In genomic region chr1:23379911-23380740, GRCm38 (mm10) we compare ENCODE assay signal across 8 mouse cellular contexts. TPM values are rescaled to one million over a fixed set of nuclear protein-coding genes. Genes with fewer than 3 reads are reported as not detected.
DNase-seq lines count a peak whose midpoint lies in the region; ATAC-seq lines count a peak whose summit lies in the region.

No protein-coding gene starts in this region.

- peaks cover 68% of the 10 kb centered on the region for H3K4me1 ChIP-seq in erythroblast, embryonic 14.5 days (ENCODE audit: control insufficient read depth)
- H3K4me1 ChIP-seq in megakaryocyte, embryonic 14.5 days = peaks cover 61% of the 10 kb centered on the region

- H3K36me3 ChIP-seq in erythroblast, embryonic 14.5 days (ENCODE audit: control insufficient read depth) = peaks cover 48% of the 10 kb centered on the region
- peaks cover 40% of the 10 kb centered on the region for H3K36me3 ChIP-seq in megakaryocyte, embryonic 14.5 days (replicated peaks; ENCODE audit: low read length)

- no peaks in the 10 kb centered on the region for H3K9me3 ChIP-seq in erythroblast, embryonic 14.5 days (ENCODE audit: control insufficient read depth, low read length)
- no peaks in the 10 kb centered on the region for H3K9me3 ChIP-seq in megakaryocyte, embryonic 14.5 days

- DNase-seq in 416B (ENCODE audit: low read depth) = peak; percentile 62
- DNase-seq in kidney, postnatal 36 days = peak; percentile 21 to 27
- no peak for DNase-seq in adipocyte (ENCODE audit: low spot score)
- no peak for DNase-seq in adrenal gland, postnatal 4 days (ENCODE audit: low spot score in 2 of 2)

- ATAC-seq in erythroblast, adult 5-6 weeks (replicated peaks; ENCODE audit: low FRiP score, poor library complexity, severe bottlenecking) = no peak
- ATAC-seq in frontal cortex, adult (ENCODE audit: low TSS enrichment) = peak; percentile 21

- H3K4me3 ChIP-seq in erythroblast, embryonic 14.5 days (replicated peaks) = peak overlapping the region; percentile 29
- peak overlapping the region; percentile 95 for H3K4me3 ChIP-seq in megakaryocyte, embryonic 14.5 days (replicated peaks)

- H3K27me3 ChIP-seq in erythroblast, embryonic 14.5 days (ENCODE audit: control insufficient read depth) = no peaks in the 10 kb centered on the region
- no peaks in the 10 kb centered on the region for H3K27me3 ChIP-seq in megakaryocyte, embryonic 14.5 days (replicated peaks)

RNA-seq across cellular contexts. Expression of gene Ogfrl1, which starts 17.4 kb away (rescaled TPM):
- polyA plus RNA-seq in erythroblast, embryonic 14.5 days (2012) = 1.5 TPM in 2 replicates
- total RNA-seq in erythroblast, adult 5-6 weeks (2015; ENCODE audit: low replicate concordance) = 51.8 and 59.8 TPM in 2 replicates
- 28.7 and 30.2 TPM in 2 replicates for total RNA-seq in erythroblast, adult 5-6 weeks (2017; ENCODE audit: low replicate concordance)
- 20.8 and 22.0 TPM in 2 replicates for polyA plus RNA-seq in megakaryocyte, embryonic 14.5 days (2012; ENCODE audit: insufficient read depth, low replicate concordance)
- total RNA-seq in adrenal gland, postnatal 4 days (2021) = 10 to 100 TPM; 11.9 to 12.4 TPM

Comparison
In these comparisons a context has a peak if more than half of its experiments do, and no peak if none do; other contexts are left out.
1. DNase-seq: peak in 416B (single experiment) and kidney, postnatal 36 days (2 of 2); none in adipocyte (single experiment) and adrenal gland, postnatal 4 days (0 of 2).